Mouse (Mus musculus) olfactory bulb, adult 2 months (tissue): ENCODE data around the gene Gpr18. TPM values are rescaled to one million over a fixed set of nuclear protein-coding genes. Genes with fewer than 3 reads are reported as not detected.

Experiments
- H3K27ac ChIP-seq: fragments of 200-500 bp; 2 replicates; pipeline ENCODE4 v1.5.1; 2012; ENCODE audit warnings: low read depth, low read length; ENCODE audit not compliant: insufficient read depth
- H3K4me1 ChIP-seq: fragments of 200-500 bp; 2 replicates; pipeline ENCODE4 v1.6.1; 2012; ENCODE audit warnings: low read length; ENCODE audit not compliant: control insufficient read depth, insufficient read depth
- H3K4me3 ChIP-seq: fragments of 200-500 bp; 2 replicates; pipeline ENCODE4 v1.5.1; 2012; ENCODE audit warnings: mild to moderate bottlenecking, low read depth, low read length, moderate library complexity; ENCODE audit not compliant: insufficient read depth
- CTCF ChIP-seq: fragments of 200-500 bp; IDR thresholded peaks from 2 replicates; pipeline ENCODE4 v1.5.1; 2012; ENCODE audit warnings: low read depth, mild to moderate bottlenecking, low read length, moderate library complexity; ENCODE audit not compliant: insufficient read depth
- POLR2A ChIP-seq: fragments of 200-500 bp; IDR thresholded peaks from 2 replicates; pipeline ENCODE4 v1.6.1; 2012; ENCODE audit warnings: mild to moderate bottlenecking, low read depth, low read length, moderate library complexity; ENCODE audit not compliant: insufficient read depth
- WGBS: fragments of 180-500 bp; shearing (Covaris S2); methylation state at CpG from one replicate; pipeline ENCODE4 v1.1.7; 2018; 5-methylcytosine and 5-hydroxymethylcytosine counted together
- polyA plus RNA-seq: library from polyadenylated mRNA; stranded (reverse); fragments of >200 nt; gene quantifications from 2 replicates; pipeline ENCODE4 v1.2.4, GENCODE M21; 2012; ENCODE audit warnings: low replicate concordance; ENCODE audit not compliant: missing spikeins, insufficient read depth, insufficient read length

The Gpr18 gene
- polyA plus RNA-seq, 1 experiment, result not detected

DNA sequence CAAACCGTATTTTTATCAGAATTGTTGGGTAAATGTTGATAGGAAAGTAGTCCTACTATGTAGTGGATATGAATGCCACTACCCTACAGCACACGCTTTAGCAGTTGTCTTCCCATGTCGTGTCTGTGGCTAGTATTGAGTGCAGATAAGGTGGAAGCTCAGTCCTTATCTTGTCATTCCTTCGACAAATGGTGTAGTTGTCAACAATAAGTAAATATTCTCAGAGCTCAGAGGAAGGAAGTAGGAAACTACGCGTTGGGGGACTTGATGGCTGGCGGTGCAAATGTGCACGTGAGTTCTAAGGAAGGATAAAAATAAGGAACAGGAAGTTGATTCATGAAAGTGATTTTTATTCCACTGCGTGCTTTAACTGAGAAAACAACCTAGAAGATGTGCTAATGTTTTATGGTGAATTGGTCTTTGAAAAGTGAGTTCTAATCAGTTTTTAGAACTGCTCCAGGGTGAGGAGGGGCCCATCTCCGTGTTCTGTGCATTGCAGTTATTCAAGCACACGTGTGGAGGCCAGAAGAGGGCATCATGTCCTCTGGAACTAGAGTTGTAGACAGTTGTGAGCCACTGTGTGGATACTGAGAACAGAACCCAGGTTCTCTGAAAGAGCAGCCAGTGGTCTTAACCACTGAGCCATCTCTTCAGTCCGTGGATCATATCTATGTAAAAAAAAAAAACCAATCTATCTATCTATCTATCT, 13.8 kb upstream of the Gpr18 start:
- Histone ChIP-seq H3K27ac (no peak overlapping the region), H3K4me1 (no peaks in the 10 kb centered on the region; the same call in 1 of the 2 replicates), H3K4me3 (no peak overlapping the region)
- 81% methylated on average over 12 of the region's 12 CpGs for WGBS
- no peak for TF ChIP-seq CTCF
- no peak for TF ChIP-seq POLR2A

DNA sequence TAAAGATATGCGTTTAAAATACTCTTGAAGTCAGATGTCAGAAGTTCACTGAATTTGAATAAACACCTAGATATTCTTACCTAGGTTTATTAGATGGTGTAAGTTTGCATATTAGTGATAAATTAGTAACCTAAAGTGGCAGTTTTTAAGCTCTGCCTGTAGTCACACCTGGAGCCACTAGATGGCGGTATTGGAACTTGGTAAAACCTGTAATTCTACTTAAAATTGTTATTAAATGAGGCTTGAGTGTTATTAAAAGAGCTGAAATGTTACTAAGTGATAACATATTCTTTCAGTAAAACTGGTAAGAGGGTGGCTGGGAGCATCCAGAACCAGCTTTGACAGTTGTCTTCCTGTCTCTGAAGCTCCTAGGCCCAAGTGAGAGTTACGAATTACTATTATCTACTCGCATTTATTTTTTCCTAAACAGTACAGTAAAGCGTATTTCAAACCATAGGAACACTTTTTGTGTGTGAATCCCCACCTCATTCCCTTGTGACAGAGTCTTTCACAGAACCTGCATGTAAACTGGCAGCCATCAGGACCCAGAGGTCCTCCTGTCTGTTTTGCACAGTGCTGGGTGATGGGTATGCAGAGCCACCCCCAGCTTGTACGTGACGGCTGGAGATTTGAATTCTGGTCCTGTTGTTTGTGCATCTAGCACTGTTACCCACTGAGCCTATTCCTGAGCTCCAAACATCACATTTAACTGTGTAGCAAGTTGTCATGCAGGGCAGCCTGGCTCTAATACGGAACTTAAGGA, 13.0 kb upstream of the Gpr18 start:
- peaks cover under 1% of the 10 kb centered on the region; the same call in 1 of the 2 replicates for H3K4me1 ChIP-seq
- no peak overlapping the region for H3K27ac ChIP-seq
- no peak overlapping the region for H3K4me3 ChIP-seq
- WGBS, result 61% methylated on average over 8 of the region's 8 CpGs
- no peak for TF ChIP-seq POLR2A
- no peak for TF ChIP-seq CTCF

DNA sequence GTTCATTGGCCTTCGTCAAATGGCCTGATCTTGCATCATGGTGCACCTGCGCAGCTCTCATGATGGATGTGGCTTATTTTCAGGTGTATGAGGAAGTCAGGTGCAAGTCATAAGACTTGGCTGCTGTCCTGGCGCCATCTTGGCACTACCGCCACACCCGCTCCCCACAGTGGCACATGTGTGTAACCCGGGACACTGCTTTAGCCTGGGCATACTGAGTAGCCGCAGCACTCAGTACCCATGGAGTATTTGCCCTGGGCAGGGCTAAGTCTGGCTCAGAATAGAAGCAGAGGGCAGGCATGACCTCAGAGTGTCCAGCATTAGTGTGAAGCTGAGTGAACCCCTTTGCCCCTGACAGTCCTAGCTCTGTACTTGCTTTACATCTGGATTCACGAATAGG, 11.9 kb upstream of the Gpr18 start:
- 96% methylated on average over 8 of the region's 8 CpGs for WGBS
- no peak overlapping the region for H3K27ac ChIP-seq

DNA sequence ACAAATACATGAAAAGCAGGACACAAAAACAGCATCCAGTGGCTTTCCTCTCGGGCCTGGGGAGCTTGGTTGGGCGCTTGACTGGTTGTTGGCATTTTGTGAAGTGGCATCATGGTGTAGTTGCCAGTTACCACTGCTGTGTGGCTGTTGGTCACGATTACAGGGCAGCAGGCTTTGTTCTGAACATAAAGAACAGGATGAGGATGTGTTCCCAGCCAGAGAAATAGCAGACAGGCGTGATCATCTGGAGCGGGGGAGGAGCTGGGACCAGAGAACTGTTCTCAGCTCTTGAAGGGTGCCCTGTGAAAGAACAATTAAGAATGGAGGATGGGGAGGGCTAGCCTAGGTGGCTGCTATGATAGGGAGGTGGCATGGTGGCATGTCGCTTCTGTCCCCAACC, 11.3 kb upstream of the Gpr18 start:
- H3K27ac ChIP-seq, result no peak overlapping the region
- WGBS, result 81% methylated on average over 6 of the region's 6 CpGs
- TF ChIP-seq CTCF, result no peak
- TF ChIP-seq POLR2A, result no peak
- H3K4me3 ChIP-seq, result no peak overlapping the region
- H3K4me1 ChIP-seq, result peaks cover 3% of the 10 kb centered on the region; the same call in 1 of the 2 replicates

More for the DNA sequence above, 11.9 kb upstream of the Gpr18 start:
- TF ChIP-seq CTCF (no peak), POLR2A (no peak)
- no peak overlapping the region for H3K4me3 ChIP-seq
- peaks cover 3% of the 10 kb centered on the region; the same call in 1 of the 2 replicates for H3K4me1 ChIP-seq

DNA sequence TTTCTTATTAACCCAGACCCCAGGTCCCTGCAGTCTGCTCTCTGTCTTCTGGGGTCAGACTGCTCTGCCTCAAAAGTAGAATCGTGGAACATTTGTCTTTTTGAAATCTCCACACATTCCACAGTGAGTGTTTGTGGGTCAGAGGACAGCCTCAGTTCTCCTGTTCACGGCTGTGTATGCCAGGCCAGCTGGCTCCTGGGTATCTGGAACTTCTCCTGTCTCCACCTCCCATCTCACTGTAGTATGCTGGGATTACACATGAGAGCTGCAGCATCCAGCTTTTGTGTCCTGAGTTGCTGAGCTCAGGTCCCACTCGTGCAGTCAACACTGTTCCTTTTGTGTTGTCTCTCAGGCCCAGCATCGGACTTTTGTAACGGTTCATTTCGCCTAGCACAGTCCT, 9.3 kb upstream of the Gpr18 start:
- H3K4me1 ChIP-seq, result peaks cover 8% of the 10 kb centered on the region
- 63% methylated on average over 6 of the region's 6 CpGs for WGBS
- no peak overlapping the region for H3K27ac ChIP-seq
- TF ChIP-seq POLR2A, result no peak
- no peak for TF ChIP-seq CTCF
- no peak overlapping the region for H3K4me3 ChIP-seq

DNA sequence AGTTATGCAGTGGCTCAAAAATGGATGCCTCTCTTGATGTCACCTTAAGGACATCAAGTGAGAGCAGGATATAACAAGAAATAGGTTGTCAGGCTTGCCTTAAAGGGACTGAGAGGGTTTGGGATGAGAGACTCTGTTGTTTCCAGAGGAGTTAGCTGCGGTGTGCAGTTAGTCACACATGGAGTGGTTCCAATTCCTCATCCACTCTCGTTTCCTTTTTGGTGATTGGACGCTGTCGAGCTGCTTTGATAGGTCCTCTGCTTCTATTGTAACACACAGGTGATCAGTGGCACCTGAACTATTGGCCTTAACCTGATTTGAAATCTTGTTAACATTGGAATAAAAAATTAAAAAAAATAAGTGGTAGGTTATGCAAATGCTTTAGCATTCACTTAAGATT, 7.2 kb upstream of the Gpr18 start:
- peaks cover 8% of the 10 kb centered on the region for H3K4me1 ChIP-seq
- H3K4me3 ChIP-seq, result no peak overlapping the region
- 49% methylated on average over 4 of the region's 4 CpGs for WGBS
- no peak overlapping the region for H3K27ac ChIP-seq
- no peak for TF ChIP-seq POLR2A
- TF ChIP-seq CTCF, result no peak

DNA sequence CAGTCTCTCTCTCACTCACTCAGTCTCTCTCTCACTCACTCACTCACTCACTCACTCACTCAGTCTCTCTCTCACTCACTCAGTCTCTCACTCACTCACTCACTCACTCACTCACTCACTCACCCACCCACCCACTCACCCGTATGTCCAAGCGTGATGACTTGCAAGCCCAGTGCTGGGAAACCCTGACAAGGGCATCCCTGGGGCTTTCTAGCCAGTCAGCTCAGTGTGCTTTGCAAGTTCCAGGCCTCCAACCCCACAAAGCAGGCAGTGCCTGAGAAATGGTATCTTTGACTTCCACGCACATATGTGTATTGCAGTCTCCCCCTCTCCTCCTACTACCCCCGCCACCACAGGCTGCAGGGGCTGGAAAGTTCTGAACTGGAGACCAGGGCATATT, 6.4 kb upstream of the Gpr18 start:
- Histone ChIP-seq H3K4me1 (peaks cover 8% of the 10 kb centered on the region), H3K4me3 (no peak overlapping the region), H3K27ac (no peak overlapping the region)
- WGBS, result 81% methylated on average over 4 of the region's 4 CpGs
- TF ChIP-seq POLR2A (no peak), CTCF (no peak)

DNA sequence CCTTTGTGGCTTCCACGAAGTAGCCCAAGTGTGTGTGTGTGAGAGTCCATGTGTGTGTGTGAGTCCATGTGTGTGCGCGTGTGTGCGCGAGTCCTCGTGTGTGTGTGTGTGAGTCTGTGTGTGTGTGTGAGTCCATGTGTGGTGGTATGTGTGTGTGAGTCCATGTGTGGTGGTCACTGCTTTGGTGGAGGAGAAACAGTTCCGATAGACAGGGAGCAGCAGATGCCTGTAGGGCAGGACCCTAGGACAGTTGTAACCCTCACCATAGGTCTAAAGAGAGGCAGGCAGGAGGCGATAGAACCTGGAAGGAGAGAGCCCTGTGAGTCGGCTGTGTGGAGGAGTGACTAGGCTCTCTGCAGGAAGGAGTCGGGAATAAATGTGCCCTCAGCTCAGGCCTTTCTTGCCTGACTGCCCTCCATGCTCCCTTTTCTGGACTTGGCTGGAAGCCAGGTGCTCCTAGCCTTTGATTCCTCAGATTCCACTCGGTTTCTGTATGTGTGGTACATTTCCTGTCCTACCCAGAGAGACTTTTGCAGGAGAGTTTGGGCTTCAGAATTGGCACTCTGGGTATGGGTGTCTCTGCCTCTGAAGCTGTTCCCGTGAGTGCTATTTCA, 5.0 kb upstream of the Gpr18 start:
- 70% methylated on average over 12 of the region's 12 CpGs for WGBS
- Histone ChIP-seq H3K27ac (no peak overlapping the region), H3K4me3 (no peak overlapping the region), H3K4me1 (peaks cover 8% of the 10 kb centered on the region)
- TF ChIP-seq POLR2A, result no peak
- TF ChIP-seq CTCF, result no peak

DNA sequence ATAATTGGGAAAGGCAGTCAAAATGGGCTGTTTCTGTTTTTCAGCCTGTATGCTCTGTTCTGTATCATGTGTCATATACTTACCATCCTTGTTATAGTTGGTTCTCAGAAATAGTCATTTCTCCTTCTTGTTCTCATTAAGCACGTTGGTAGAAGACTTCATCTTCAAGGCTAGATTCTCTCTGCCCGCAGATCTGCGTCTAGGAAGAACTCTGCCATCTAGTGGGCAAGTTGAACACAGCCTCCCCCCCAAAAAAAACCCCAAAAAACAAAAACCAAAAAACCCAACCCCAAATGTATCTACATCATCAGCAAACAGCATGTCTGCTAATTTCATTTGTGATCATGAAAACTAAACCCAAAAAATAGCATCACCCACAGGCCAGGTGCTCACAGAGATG, 4.2 kb upstream of the Gpr18 start:
- no peak overlapping the region for H3K27ac ChIP-seq
- H3K4me1 ChIP-seq, result peaks cover 8% of the 10 kb centered on the region
- WGBS, result 6% methylated on average over 3 of the region's 3 CpGs
- no peak overlapping the region for H3K4me3 ChIP-seq
- TF ChIP-seq CTCF (no peak), POLR2A (no peak)
